Comparison of ENCODE assay signal across 10 mouse cellular contexts in genomic region chrX:38237731-38238130, GRCm38 (mm10). TPM values are rescaled to one million over a fixed set of nuclear protein-coding genes. Genes with fewer than 3 reads are reported as not detected.
A peak's percentile ranks its signal among the peaks of the same experiment; 100 is the strongest.
DNase-seq lines count a peak whose midpoint lies in the region; ATAC-seq lines count a peak whose summit lies in the region.
"Had no signal": no experiment of that assay in that cellular context is flagged by ENCODE, and none has a peak within 500 bp of the region (broad histone marks: within the 10 kb centered on the region; RNA-seq: fewer than 3 reads in every experiment).

No protein-coding gene starts in this region.

- no peaks in the 10 kb centered on the region for H3K9me3 ChIP-seq in forebrain, embryonic 10.5 days
- H3K9me3 ChIP-seq in forebrain, embryonic 13.5 days (replicated peaks), result no peaks in the 10 kb centered on the region
- H3K9me3 ChIP-seq in liver, embryonic 11.5 days (ENCODE audit: control insufficient read depth, low read length), result no peaks in the 10 kb centered on the region
- H3K9me3 ChIP-seq: megakaryocyte, embryonic 14.5 days had no signal

- no peak overlapping the region for H3K27ac ChIP-seq in forebrain, embryonic 10.5 days
- H3K27ac ChIP-seq in forebrain, embryonic 13.5 days, result no peak overlapping the region
- H3K27ac ChIP-seq in liver, embryonic 11.5 days (ENCODE audit: low read depth, low read length), result no peak overlapping the region

- peak; percentile 24 for DNase-seq in forebrain, embryonic 10.5 days (ENCODE audit: extremely low spot score, low spot score)
- DNase-seq in liver, result peak; percentile 12
- no peak for DNase-seq in liver, embryonic 11.5 days (ENCODE audit: low spot score)
- DNase-seq in T-cell, adult 2 months (ENCODE audit: low spot score), result peak; percentile 10
- peak; percentile 71 to 73 for DNase-seq in kidney, postnatal 4 days
- peak; percentile 21 to 35 for DNase-seq in right cerebral cortex, postnatal 10 days (ENCODE audit: low spot score in 2 of 2)

- no peak overlapping the region for H3K9ac ChIP-seq in forebrain, embryonic 13.5 days
- H3K9ac ChIP-seq in liver, embryonic 11.5 days (ENCODE audit: low read depth, low read length), result no peak overlapping the region

- H3K27me3 ChIP-seq in forebrain, embryonic 10.5 days (ENCODE audit: poor library complexity, severe bottlenecking), result no peaks in the 10 kb centered on the region
- H3K27me3 ChIP-seq in forebrain, embryonic 13.5 days, result no peaks in the 10 kb centered on the region
- H3K27me3 ChIP-seq in liver, embryonic 11.5 days (replicated peaks; ENCODE audit: control insufficient read depth, insufficient read depth, low read length), result no peaks in the 10 kb centered on the region

- no peaks in the 10 kb centered on the region for H3K36me3 ChIP-seq in forebrain, embryonic 10.5 days (replicated peaks)
- no peaks in the 10 kb centered on the region for H3K36me3 ChIP-seq in forebrain, embryonic 13.5 days (ENCODE audit: poor library complexity, severe bottlenecking)
- no peaks in the 10 kb centered on the region for H3K36me3 ChIP-seq in liver, embryonic 11.5 days (ENCODE audit: control insufficient read depth, insufficient read depth, low read length)

- no peak overlapping the region for H3K4me2 ChIP-seq in forebrain, embryonic 13.5 days
- H3K4me2 ChIP-seq in liver, embryonic 11.5 days, result no peak overlapping the region

- no peak for ATAC-seq in forebrain, embryonic 13.5 days
- ATAC-seq in liver, embryonic 11.5 days (replicated peaks; ENCODE audit: low FRiP score), result no peak
- no peak for ATAC-seq in megakaryocyte, adult 5-6 weeks (ENCODE audit: poor library complexity, severe bottlenecking)

- H3K4me1 ChIP-seq in forebrain, embryonic 10.5 days, result no peaks in the 10 kb centered on the region
- H3K4me1 ChIP-seq in forebrain, embryonic 13.5 days, result no peaks in the 10 kb centered on the region
- no peaks in the 10 kb centered on the region for H3K4me1 ChIP-seq in liver, embryonic 11.5 days (replicated peaks; ENCODE audit: control insufficient read depth, insufficient read depth, low read length)
- H3K4me1 ChIP-seq: megakaryocyte, embryonic 14.5 days had no signal

- H3K4me3 ChIP-seq in forebrain, embryonic 10.5 days, result no peak overlapping the region
- no peak overlapping the region for H3K4me3 ChIP-seq in forebrain, embryonic 13.5 days
- H3K4me3 ChIP-seq in liver, embryonic 11.5 days (ENCODE audit: low read depth, low read length), result no peak overlapping the region
- H3K4me3 ChIP-seq: erythroblast, embryonic 14.5 days; megakaryocyte, embryonic 14.5 days had no signal

- 20% methylated on average over 2 of the region's 2 CpGs for WGBS in forebrain, embryonic 10.5 days
- WGBS in forebrain, embryonic 13.5 days, result 30% methylated on average over 2 of the region's 2 CpGs
- 19% methylated on average over 2 of the region's 2 CpGs for whole genome bisulfite sequencing in liver, embryonic 11.5 days

RNA-seq across cellular contexts. Expression of gene Tmem255a, which starts 14.5 kb away (rescaled TPM):
- polyA plus RNA-seq in forebrain, embryonic 10.5 days (2016; fragmentation: Nextera tagmentation; extraction: Ambion mirVana), result 12.7 and 14.6 TPM in 2 replicates
- polyA plus RNA-seq in forebrain, embryonic 13.5 days (2015; fragmentation: Nextera tagmentation; extraction: Ambion mirVana), result 12.5 and 16.1 TPM in 2 replicates
- polyA plus RNA-seq in liver, embryonic 11.5 days (2014; fragmentation: Nextera tagmentation; extraction: Ambion mirVana), result 11.4 and 11.5 TPM in 2 replicates
- total RNA-seq in megakaryocyte, adult 5-6 weeks (2015), result not detected in 2 replicates
- 0.12 TPM in 1 of 2 replicates, not detected in the other for total RNA-seq in megakaryocyte, adult 5-6 weeks (2017)
- polyA plus RNA-seq: erythroblast, embryonic 14.5 days had no signal

RNA-seq across cellular contexts. Expression of gene Zbtb33, which starts 48.1 kb away (rescaled TPM):
- 3.7 and 3.8 TPM in 2 replicates for polyA plus RNA-seq in forebrain, embryonic 10.5 days (2016; fragmentation: Nextera tagmentation; extraction: Ambion mirVana)
- 5.1 and 5.4 TPM in 2 replicates for polyA plus RNA-seq in forebrain, embryonic 13.5 days (2015; fragmentation: Nextera tagmentation; extraction: Ambion mirVana)
- polyA plus RNA-seq in liver, embryonic 11.5 days (2014; fragmentation: Nextera tagmentation; extraction: Ambion mirVana), result 3.2 and 4.3 TPM in 2 replicates
- 29.1 and 32.1 TPM in 2 replicates for total RNA-seq in megakaryocyte, adult 5-6 weeks (2015)
- total RNA-seq in megakaryocyte, adult 5-6 weeks (2017), result 20.7 and 24.2 TPM in 2 replicates
